Mouse (Mus musculus) spleen, adult 2 months (tissue): ENCODE measurements around the gene Cntnap5a. TPM values are rescaled to one million over a fixed set of nuclear protein-coding genes. Genes with fewer than 3 reads are reported as not detected.

ENCODE experiments used
- DNase-seq, 2 experiments: peaks; one replicate each; pipeline versions ENCODE4 v3.0.0 to v3.0.0-alpha.2; 2012 to 2021; ENCODE audit warnings: low spot score in 2 of 2, low read depth in 1 of 2
- H3K27ac ChIP-seq: fragments of 200-500 bp; 2 replicates; pipeline ENCODE4 v1.5.1; 2012; ENCODE audit warnings: low read length, inconsistent platforms; ENCODE audit not compliant: insufficient read depth
- H3K27me3 ChIP-seq: fragments of 200-500 bp; 2 replicates; pipeline ENCODE4 v1.6.1; 2012; ENCODE audit warnings: mild to moderate bottlenecking, moderate library complexity, low read length, inconsistent platforms; ENCODE audit not compliant: control insufficient read depth, insufficient read depth
- H3K36me3 ChIP-seq: fragments of 200-500 bp; 2 replicates; pipeline ENCODE4 v1.6.1; 2012; ENCODE audit warnings: mild to moderate bottlenecking, low read length, inconsistent platforms; ENCODE audit not compliant: control insufficient read depth, insufficient read depth
- H3K4me1 ChIP-seq: fragments of 200-500 bp; 2 replicates; pipeline ENCODE4 v1.6.1; 2011; ENCODE audit warnings: inconsistent platforms; ENCODE audit not compliant: control insufficient read depth, insufficient read depth, insufficient read length
- H3K4me3 ChIP-seq: fragments of 200-500 bp; 2 replicates; pipeline ENCODE4 v1.5.1; 2011; ENCODE audit warnings: mild to moderate bottlenecking, inconsistent platforms; ENCODE audit not compliant: insufficient read depth, insufficient read length; ENCODE audit errors: extremely low read depth
- CTCF ChIP-seq: fragments of 200-500 bp; IDR thresholded peaks from 2 replicates; pipeline ENCODE4 v1.5.1; 2011; ENCODE audit warnings: mild to moderate bottlenecking, inconsistent platforms; ENCODE audit not compliant: insufficient read depth, insufficient read length, insufficient replicate concordance; ENCODE audit errors: extremely low read depth
- POLR2A ChIP-seq: fragments of 200-500 bp; IDR thresholded peaks from 2 replicates; pipeline ENCODE4 v1.6.1; 2011; ENCODE audit warnings: low read depth, low read length, inconsistent platforms
- WGBS: fragments of 180-500 bp; shearing (Covaris S2); methylation state at CpG from one replicate; pipeline ENCODE4 v1.1.7; 2018; 5-methylcytosine and 5-hydroxymethylcytosine counted together
- polyA plus RNA-seq: library from polyadenylated mRNA; depleted of rRNA; stranded (reverse); fragments of >200 nt; gene quantifications from 2 replicates; pipeline ENCODE4 v1.2.3, GENCODE M21; 2012

Cntnap5a gene
- polyA plus RNA-seq, 1 experiment, result not detected

GRCm38 (mm10) chr1:116036894-116037293 is 352.3 kb downstream of the Cntnap5a start:
- H3K27me3 ChIP-seq, result no peaks in the 10 kb centered on the region
- H3K4me3 ChIP-seq, result no peak overlapping the region
- H3K27ac ChIP-seq, result no peak overlapping the region
- no peaks in the 10 kb centered on the region for H3K4me1 ChIP-seq
- WGBS, result 75% methylated on average over 2 of the region's 2 CpGs
- DNase-seq, result no peak
- TF ChIP-seq CTCF, result no peak
- H3K36me3 ChIP-seq, result no peaks in the 10 kb centered on the region

GRCm38 (mm10) chr1:116044083-116044482 is 359.5 kb downstream of the Cntnap5a start:
- no peak for DNase-seq
- H3K36me3 ChIP-seq, result no peaks in the 10 kb centered on the region
- H3K27ac ChIP-seq, result no peak overlapping the region
- TF ChIP-seq CTCF (no peak), POLR2A (no peak)
- WGBS, result 23% methylated on average over 1 of the region's 1 CpGs
- no peaks in the 10 kb centered on the region for H3K4me1 ChIP-seq
- H3K4me3 ChIP-seq, result no peak overlapping the region
- no peaks in the 10 kb centered on the region for H3K27me3 ChIP-seq

GRCm38 (mm10) chr1:116107010-116107723 is 422.6 kb downstream of the Cntnap5a start:
- no peaks in the 10 kb centered on the region for H3K27me3 ChIP-seq
- WGBS, result 88% methylated on average over 3 of the region's 3 CpGs
- no peak for DNase-seq
- no peak overlapping the region for H3K4me3 ChIP-seq
- H3K36me3 ChIP-seq, result no peaks in the 10 kb centered on the region
- TF ChIP-seq POLR2A, result no peak
- no peak for TF ChIP-seq CTCF
- no peak overlapping the region for H3K27ac ChIP-seq
- H3K4me1 ChIP-seq, result no peaks in the 10 kb centered on the region

GRCm38 (mm10) chr1:116107724-116108058 is 423.1 kb downstream of the Cntnap5a start:
- Histone ChIP-seq H3K27me3 (no peaks in the 10 kb centered on the region), H3K4me3 (no peak overlapping the region), H3K4me1 (no peaks in the 10 kb centered on the region), H3K27ac (no peak overlapping the region), H3K36me3 (no peaks in the 10 kb centered on the region)
- no peak for DNase-seq
- TF ChIP-seq CTCF (no peak), POLR2A (no peak)

- TF ChIP-seq CTCF (no peak), POLR2A (no peak)
- no peak for DNase-seq
- Histone ChIP-seq H3K27ac (no peak overlapping the region), H3K4me1 (no peaks in the 10 kb centered on the region), H3K27me3 (no peaks in the 10 kb centered on the region), H3K4me3 (no peak overlapping the region), H3K36me3 (no peaks in the 10 kb centered on the region)
These were observed 423.8 kb downstream of the Cntnap5a start for GRCm38 (mm10) chr1:116108381-116108780.

GRCm38 (mm10) chr1:116125767-116126166 is 441.2 kb downstream of the Cntnap5a start:
- Histone ChIP-seq H3K36me3 (no peaks in the 10 kb centered on the region), H3K4me3 (no peak overlapping the region), H3K27me3 (no peaks in the 10 kb centered on the region), H3K4me1 (no peaks in the 10 kb centered on the region), H3K27ac (no peak overlapping the region)
- TF ChIP-seq CTCF, result no peak
- TF ChIP-seq POLR2A, result no peak
- WGBS, result 37% methylated on average over 1 of the region's 1 CpGs
- DNase-seq, result no peak

- no peak overlapping the region for H3K4me3 ChIP-seq
- no peak for DNase-seq
- WGBS, result 83% methylated on average over 2 of the region's 2 CpGs
- no peaks in the 10 kb centered on the region for H3K27me3 ChIP-seq
- no peaks in the 10 kb centered on the region for H3K36me3 ChIP-seq
- no peaks in the 10 kb centered on the region for H3K4me1 ChIP-seq
- H3K27ac ChIP-seq, result no peak overlapping the region
- TF ChIP-seq POLR2A (no peak), CTCF (no peak)
These were observed 442.5 kb downstream of the Cntnap5a start for GRCm38 (mm10) chr1:116127085-116127484.
